Mouse (Mus musculus): ENCODE results near the gene Gm3543. TPM values are rescaled to one million over a fixed set of nuclear protein-coding genes. Genes with fewer than 3 reads are reported as not detected.
"Not testable (repeated sequence)": the region's sequence is repeated elsewhere in the genome, so short reads cannot be mapped to it uniquely, and the experiment has no call there.

Gene Gm3543
- not detected in 2 replicates for polyA plus RNA-seq (2012; ENCODE audit: insufficient read depth, low replicate concordance)

GRCm38 (mm10) chr14:41983225-41983624 lies at the start of gene Gm3543:
TSS of gene Gm3543 (minus strand) at chr14:41983325.
- not testable (repeated sequence) for H3K27me3 ChIP-seq (replicated peaks); H3K36me3 ChIP-seq (replicated peaks; ENCODE audit: low read length); H3K4me1 ChIP-seq; H3K4me3 ChIP-seq (replicated peaks); H3K9me3 ChIP-seq

GRCm38 (mm10) chr14:41968596-41968995 lies 14.5 kb downstream of the Gm3543 start:
- H3K36me3 ChIP-seq (replicated peaks; ENCODE audit: low read length); H3K4me1 ChIP-seq; H3K4me3 ChIP-seq (replicated peaks); H3K27me3 ChIP-seq (replicated peaks): not testable (repeated sequence)
- H3K9me3 ChIP-seq: peaks cover 11% of the 10 kb centered on the region

GRCm38 (mm10) chr14:41967827-41968226 lies 15.3 kb downstream of the Gm3543 start, which contains the start of gene Gm6401:
TSS of gene Gm6401 (minus strand) at chr14:41967927.
- H3K4me1 ChIP-seq; H3K27me3 ChIP-seq (replicated peaks); H3K4me3 ChIP-seq (replicated peaks); H3K36me3 ChIP-seq (replicated peaks; ENCODE audit: low read length): not testable (repeated sequence)
- H3K9me3 ChIP-seq: peaks cover 11% of the 10 kb centered on the region

- H3K36me3 ChIP-seq (replicated peaks; ENCODE audit: low read length); H3K4me3 ChIP-seq (replicated peaks); H3K27me3 ChIP-seq (replicated peaks); H3K4me1 ChIP-seq: not testable (repeated sequence)
- peaks cover 11% of the 10 kb centered on the region for H3K9me3 ChIP-seq
Observed at GRCm38 (mm10) chr14:41964095-41964494, 19.0 kb downstream of the Gm3543 start.

- H3K4me1 ChIP-seq; H3K27me3 ChIP-seq (replicated peaks); H3K4me3 ChIP-seq (replicated peaks); H3K9me3 ChIP-seq; H3K36me3 ChIP-seq (replicated peaks; ENCODE audit: low read length): not testable (repeated sequence)
Observed at GRCm38 (mm10) chr14:41943695-41944094, 39.4 kb downstream of the Gm3543 start, which contains the start of gene 1700024B05Rik. TSS of gene 1700024B05Rik (plus strand) at chr14:41943995.

Other genes starting within 250 kb of the Gm3543 start
- gene Gm7929, start 232.7 kb downstream of the Gm3543 start, polyA plus RNA-seq (2012; ENCODE audit: insufficient read depth, low replicate concordance): not detected in 2 replicates
- not detected in 2 replicates for gene Gm47189, start 210.9 kb downstream of the Gm3543 start, polyA plus RNA-seq (2012; ENCODE audit: insufficient read depth, low replicate concordance)
- gene Gm7980, start 76.0 kb downstream of the Gm3543 start, polyA plus RNA-seq (2012; ENCODE audit: insufficient read depth, low replicate concordance): not detected in 2 replicates
- gene 1700049E17Rik1, start 58.4 kb downstream of the Gm3543 start, polyA plus RNA-seq (2012; ENCODE audit: insufficient read depth, low replicate concordance): not detected in 2 replicates
- not detected in 2 replicates for gene 1700024B05Rik, start 39.3 kb downstream of the Gm3543 start, polyA plus RNA-seq (2012; ENCODE audit: insufficient read depth, low replicate concordance)
- gene Gm6401, start 15.4 kb downstream of the Gm3543 start, polyA plus RNA-seq (2012; ENCODE audit: insufficient read depth, low replicate concordance): not detected in 2 replicates
- gene Gm7951, start 134.0 kb upstream of the Gm3543 start, polyA plus RNA-seq (2012; ENCODE audit: insufficient read depth, low replicate concordance): not detected in 2 replicates
- gene Gm17027, start 179.3 kb upstream of the Gm3543 start, polyA plus RNA-seq (2012; ENCODE audit: insufficient read depth, low replicate concordance): not detected in 2 replicates
- gene Gm3573, start 207.5 kb upstream of the Gm3543 start, polyA plus RNA-seq (2012; ENCODE audit: insufficient read depth, low replicate concordance): not detected in 2 replicates